Mouse (Mus musculus) left cerebral cortex, adult 11 months (tissue): ENCODE results near the gene Tipin.
A peak's percentile ranks its signal among the peaks of the same experiment; 100 is the strongest.
"Not testable (repeated sequence)": the region's sequence is repeated elsewhere in the genome, so short reads cannot be mapped to it uniquely, and the experiment has no call there.

Source experiments
- DNase-seq: peaks from one replicate; pipeline ENCODE4 v3.0.0; 2022; ENCODE audit warnings: low spot score

The Tipin gene

DNA sequence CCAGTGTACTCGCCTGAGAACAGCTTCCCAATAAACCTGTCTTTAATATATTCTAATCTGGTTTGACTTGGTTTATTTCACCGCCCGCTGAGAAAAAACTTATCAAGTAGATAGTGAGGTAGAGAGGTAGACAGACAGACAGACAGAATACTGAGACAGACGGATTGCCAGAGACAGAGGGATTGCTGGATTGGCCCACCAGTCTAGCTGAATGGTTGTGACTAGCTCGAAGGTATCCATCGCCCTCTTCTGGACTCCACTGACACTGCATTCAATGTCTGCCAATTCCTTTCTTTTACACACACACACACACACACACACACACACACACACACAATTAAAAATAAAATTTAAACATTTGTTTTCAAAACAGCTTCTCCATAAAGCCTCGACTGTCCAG lies 8.8 kb upstream of the Tipin start:
- DNase-seq = peak; percentile 50

DNA sequence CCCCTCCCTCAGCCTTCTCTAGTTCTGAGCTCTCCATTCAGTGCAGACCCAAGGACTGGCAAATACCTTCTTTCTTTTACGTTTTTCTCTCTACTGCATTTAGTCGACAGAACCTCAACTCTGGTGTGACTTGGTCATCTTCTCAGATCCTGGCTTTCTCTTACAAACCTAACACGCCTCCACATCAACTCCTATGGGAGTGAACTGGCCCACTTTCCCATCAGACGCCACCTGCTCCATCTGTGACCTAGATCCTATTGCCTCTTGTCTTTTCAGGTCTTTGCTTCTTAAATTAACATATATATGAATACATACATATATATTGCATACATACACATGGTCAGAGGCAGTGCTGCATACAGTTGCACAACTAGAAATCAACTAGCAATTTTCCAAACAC lies 7.6 kb upstream of the Tipin start:
- no peak for DNase-seq

DNA sequence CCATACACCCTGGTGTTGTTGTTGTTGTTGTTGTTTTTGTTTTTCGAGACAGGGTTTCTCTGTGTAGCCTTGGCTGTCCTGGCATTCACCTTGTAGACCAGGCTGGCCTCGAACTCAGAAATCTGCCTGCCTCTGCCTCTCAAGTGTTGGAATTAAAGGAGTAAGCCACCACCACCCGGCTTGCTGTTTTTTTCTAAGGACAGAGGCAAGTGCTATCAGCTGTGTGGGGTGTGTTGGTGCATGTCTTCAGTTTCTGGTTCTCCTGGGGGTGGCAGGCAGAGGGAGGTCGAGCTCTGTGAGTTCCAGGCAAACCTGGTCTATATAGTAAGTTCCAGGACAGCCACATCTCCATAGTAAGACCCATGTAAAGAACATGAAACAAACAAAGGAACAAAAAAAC lies 7.1 kb upstream of the Tipin start:
- DNase-seq = no peak

DNA sequence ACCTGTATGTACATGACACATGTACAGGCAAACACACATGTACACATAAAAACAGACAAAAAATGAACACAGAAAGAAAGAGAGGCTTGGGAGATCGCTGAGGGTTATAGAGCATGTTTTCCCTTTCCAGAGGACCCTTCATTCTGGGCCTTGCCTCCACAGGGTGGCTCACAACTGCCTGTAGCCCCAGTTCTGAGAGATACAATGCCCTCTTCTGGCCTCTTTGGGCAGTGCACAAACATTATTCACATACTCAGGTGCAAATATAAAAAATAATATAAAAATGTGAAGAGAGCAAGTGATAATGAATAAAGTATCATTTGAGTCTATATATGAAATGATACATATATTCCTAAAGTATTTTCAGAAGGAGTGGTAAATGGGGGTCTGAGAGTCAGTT lies 6.5 kb upstream of the Tipin start:
- DNase-seq = no peak

DNA sequence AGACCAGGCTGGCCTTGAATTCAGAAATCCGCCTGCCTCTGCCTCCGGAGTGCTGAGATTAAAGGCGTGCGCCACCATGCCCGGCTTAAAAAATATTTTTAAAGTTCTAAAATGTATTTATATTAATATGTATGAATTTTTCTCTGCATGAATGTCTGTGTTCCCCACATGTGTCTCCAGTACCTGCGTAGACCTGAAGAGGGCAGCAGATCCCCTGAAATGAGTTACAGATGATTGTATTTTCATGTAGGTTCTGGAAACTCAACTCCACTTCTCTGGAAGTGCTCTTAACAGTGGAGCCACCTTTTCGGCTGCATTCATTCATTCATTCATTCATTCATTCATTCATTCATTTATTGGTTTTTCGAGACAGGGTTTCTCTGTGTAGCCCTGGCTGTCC lies 3.7 kb upstream of the Tipin start:
- DNase-seq = no peak

DNA sequence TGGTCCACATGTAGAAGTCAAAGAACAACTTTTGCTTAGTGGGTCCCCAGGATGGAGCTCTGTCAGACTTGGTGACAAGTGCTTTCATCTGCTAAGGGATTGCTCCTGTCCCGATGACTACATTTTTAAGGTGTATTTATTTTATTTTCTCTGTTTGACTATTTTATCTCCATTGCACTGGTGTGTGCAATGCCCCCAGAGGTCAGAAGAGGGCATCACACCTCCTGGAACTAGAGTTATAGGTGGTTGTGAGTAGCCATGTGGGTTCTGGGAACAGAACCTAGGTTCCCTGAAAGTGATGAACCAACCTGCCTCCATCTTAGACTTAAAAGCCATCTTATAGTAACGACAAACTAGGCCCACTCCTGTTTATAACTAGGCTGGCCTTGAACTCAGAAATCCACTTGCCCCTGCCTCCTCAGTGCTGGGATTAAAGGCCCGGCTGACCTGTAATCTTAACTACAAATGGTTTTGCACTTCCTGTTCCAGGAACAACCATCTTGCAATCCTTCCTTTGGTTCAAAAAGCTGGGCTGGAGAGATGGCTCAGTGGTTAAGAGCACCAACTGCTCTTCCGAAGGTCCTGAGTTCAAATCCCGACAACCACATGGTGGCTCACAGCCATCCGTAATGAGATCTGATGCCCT lies 2.6 kb upstream of the Tipin start:
- no peak for DNase-seq

DNA sequence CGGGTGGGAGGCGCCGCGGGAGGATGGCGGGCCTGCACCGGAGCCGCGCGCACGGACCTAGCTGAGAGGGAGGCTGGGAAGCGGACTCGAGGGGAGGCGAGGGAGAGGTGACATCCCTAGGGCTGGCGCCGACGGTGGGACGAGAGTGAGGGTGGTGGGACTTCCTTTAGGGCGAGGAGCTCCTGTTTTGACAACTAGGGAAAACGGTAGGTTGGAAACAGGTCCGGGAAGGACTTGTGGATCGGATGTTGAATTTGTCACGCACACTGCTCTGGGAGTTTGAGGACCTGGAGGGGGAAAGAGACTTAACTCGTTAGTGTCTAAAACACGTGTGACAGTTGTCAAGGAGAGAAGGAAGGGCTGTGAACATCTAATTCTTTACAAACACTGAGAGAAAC lies 399 bp downstream of the Tipin start:
- DNase-seq = no peak

DNA sequence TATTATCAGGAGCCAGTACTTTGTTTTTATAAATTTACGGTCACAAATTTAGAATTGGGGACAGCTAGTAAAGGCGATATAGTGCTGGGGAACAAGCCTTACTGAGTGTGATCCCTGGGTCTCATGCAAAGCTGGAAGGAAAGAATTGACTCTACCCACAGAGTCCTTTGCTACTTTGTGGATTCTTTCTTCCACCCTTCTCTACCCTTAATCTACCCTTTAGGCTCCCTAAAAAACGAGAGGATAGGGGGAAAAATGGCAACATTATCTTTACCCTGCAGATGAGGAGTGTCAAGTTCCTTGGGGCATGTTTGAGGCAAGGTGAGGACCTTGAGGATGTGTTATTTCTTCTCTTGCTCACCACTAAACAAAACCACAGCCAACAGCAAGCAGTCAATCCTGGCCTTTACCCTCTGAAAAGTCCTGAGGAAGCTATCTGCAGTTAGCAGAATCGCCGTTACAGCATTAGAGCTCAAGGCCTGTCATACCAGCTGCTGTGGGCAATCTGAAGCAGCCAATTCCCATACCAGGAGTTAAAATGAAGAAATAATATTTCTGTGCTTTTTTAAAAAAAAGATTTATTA lies 1.1 kb downstream of the Tipin start:
- DNase-seq = no peak

DNA sequence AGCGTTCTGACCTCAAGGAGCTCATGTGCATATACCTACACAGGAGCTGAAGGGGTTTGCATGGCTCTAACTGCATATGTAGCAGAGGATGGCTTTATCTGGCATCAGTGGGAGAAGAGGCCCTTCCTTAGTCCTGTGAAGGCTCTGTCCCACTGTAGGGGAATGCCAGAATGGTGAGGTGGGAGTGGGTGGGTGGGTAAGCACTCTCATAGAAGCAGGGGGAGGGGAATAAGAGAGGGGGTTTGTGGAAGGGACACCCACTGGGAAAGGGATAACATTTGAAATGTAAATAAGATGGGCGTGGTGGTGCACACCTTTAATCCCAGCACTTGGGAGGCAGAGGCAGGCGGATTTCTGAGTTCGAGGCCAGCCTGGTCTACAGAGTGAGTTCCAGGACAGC lies 21.7 kb downstream of the Tipin start:
- not testable (repeated sequence) for DNase-seq

DNA sequence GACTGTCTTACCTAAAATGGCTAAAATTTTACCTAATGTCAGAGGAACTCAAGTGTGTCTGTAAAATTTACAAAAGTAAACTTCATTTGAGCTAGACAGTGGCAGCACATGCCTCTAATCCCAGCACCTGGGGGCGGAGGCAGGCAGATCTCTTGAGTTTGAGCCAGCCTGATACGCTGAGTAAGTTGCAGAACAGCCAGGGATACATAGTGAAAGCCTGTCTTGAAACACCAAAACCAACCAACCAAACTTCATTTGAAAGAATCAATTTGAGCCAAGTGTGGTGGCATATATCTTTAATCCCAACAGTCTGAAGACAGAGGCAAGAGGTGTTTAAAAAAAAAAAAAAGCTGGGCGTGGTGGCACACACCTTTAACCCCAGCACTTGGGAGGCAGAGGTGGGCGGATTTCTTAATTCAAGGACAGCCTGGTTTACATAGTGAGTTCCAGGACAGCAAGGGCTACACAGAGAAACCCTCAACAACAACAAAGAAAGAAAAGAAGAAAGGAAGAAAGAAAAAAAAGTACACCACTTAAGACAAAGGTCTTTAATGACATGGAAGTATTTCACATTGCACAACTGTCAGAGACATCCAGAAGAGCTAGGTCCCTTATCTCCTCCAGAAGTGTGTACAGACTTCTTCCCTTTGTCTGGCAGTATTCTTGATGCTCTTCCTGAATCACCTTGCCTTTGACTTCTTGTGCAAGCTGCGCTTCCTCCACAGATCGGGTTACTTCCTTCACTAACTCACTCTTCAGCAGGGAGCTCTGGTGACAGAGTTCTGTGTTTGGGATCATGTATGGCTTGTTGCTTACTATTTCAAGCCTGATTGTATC lies 25.3 kb downstream of the Tipin start:
- no peak for DNase-seq

DNA sequence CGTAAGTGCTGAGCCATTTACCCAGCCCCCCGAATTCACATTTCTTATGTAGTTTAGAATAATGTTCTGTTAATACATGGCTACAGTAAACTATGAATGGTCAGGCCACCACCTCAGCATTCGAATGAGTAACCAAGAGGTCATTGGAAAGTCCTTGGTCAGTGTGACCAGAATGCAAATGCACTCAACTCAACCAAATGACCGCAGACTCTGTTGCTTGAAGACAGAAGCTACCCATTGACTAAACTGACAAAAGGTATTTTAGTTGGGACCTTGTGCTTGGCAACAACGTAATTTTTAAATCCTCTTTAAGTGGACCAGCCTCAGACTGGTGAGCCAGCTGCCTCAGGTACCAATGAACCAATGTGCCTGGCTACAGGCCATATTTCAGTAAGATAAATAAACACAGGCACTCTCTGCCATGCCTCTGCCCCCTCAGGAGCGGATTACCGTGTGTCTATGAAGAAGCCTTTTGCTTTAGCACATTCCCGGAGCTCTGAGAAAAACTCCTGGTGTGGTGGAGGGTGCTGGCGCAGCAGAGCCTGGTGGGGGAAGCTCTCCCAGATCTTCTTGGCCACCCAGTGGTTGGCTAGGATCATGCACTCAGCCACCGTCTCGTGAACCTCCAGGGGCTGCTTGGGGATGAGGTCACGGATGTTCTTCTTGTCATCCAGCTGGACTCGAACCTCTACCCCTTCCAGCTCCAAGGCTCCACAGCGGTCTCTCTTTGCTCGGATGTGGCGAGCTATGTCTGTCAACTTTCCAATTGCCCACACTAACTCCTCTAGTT lies 29.8 kb downstream of the Tipin start:
- no peak for DNase-seq

DNA sequence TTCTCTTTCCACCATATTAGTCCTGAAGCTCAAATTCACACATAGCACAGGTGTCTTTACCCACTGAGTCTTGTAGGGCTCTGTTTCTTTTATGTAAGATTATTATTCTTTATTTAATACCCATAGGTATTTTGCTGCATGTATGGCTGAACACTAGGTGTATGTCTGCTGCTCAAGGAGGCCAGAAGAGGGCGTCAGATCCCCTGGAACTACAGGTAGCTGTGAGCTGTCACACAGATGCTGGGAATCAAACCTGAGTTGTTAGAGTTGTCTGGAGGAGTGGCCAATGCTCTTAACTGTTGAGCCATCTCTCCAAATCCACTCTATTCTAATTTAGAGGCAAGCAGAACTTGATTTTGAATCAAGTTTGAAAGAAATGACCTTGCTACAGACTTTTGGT lies 30.7 kb downstream of the Tipin start:
- no peak for DNase-seq

DNA sequence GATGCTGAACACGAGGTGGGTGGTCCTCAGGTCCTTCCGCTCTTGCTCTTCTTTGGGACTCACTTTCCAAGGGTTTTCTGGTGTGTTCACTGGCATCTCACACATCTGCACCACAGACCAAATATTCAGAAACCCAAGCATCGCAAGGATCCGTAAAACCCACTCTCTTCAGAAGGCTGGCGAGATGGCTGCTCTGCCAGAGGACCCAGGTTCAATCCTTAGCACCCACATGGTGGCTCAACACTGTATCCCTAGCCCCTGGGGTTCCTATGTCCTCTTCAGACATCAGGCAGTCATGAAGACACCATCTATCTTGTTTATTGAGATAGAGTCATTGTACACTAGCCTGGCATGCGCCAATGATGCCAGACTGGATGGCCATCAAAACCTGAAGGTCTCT lies 33.3 kb downstream of the Tipin start:
- no peak for DNase-seq

DNA sequence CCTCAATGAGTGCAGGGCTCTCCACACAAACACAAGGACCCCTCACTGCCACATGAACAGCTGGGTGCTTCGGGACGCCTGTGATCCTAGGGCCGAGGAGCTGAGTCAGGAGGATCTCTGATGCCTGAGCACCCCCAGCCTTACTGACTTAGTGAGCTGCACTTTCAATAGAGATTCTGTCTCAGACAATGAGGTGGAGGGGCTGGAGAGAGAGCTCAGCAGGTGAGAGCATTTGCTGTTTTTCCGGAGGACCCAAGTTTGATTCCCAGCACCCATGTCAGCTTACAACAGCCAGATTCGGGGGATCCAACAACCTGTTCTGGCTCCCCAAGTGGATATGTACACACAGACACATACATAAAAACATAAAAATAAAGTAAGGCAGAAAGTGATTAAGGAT lies 35.6 kb downstream of the Tipin start:
- DNase-seq = no peak

DNA sequence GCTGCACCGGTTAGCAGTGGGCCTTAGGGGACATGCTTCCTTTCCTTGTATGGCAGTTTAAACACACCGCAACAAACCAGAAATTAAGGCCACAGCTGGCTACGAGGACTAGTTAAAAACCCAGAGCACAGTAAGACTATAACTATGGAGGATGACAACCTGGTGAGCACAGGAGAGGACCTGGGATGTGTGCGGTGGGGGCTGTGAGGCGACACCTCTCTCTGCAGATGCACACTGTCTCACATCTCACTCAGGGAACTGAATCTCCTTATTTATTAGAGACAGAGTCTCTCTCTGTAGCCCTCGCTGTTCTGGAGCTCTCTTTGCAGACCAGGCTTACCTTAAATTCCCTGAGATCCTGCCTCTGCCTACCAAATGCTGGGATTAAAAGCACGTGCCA lies 42.6 kb downstream of the Tipin start:
- DNase-seq = no peak

DNA sequence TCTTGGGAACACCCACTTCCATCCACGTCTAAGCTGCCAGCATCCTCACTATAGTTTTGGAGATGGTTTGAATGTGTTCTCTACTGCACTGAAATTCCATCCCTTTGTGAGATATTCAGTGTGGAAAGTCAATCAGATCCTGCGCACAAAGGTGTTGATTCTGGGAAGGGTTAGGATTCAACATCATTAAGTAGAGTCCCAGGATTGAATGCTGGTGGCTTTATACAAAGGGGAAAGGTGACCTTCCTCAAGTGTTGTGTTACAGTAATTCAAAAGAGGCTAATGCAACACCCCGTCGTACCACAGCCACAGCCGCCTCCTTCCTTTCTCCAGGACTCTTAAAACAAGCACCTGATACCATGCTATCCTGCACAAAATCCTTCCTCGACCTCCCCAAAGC lies 54.4 kb downstream of the Tipin start:
- DNase-seq = no peak

DNA sequence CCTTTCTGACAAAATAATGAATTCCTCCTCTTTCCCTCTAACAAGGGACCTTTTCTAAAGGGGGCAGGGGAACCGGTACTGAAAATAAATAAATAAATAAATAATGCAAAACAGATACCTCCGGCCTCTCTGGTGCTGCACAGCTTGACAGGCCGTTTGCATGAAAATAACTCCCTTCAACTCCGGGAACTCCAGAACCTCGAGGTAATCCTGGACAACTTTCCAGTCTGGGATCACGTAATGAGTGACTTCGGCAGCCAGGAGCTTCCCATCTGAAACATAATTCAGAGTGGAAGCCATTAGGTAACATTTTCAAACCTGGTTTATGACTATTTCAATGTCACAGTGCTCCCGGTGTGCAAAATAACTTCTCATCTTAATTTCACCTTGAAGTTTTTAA lies 58.0 kb downstream of the Tipin start:
- no peak for DNase-seq

DNA sequence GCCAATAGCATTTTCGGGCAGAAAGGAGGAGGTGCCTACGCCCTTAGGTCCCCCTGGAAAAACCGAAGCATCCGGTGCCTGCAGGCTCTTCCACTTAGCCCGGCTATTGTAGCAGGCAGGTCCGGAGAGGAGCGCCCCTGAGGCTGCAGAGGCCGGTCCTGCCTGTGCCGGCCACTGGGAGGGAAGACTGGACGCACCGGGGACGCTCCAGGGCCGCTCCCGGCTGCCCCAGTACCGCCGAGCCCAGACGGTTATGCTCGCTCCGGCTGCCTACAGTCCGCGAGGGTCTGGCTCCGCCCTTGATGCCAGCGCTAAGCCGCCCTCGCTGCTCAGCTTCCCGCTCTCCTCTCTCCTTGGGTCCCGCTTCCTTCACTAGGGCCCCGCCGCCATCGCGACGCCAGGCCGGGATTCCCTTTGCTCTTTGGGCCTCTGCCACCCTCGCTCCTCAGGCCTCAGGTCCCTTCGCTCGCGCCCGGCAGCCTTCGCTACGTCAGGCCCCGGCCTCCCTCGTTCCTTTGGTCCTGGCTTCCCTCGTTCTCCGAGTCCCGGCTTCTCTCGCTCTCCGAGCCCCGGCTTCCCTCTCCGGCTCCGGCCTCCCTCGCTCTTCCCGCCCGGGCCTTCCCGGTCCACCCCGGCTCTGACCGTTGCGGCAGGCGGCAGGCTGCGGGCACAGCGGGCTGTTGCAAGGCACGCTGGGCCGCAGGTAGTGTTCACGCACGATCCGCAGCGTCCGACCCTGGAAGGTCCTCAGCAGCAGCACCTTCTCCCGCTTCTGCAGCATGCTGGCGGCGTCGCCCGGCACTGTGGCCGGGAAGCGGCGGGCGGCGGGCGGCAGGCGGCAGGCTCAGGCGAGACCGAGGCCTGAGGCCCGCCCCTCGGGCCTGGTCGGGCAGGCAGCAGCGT lies 59.2 kb downstream of the Tipin start:
- DNase-seq = peak; percentile 36

DNA sequence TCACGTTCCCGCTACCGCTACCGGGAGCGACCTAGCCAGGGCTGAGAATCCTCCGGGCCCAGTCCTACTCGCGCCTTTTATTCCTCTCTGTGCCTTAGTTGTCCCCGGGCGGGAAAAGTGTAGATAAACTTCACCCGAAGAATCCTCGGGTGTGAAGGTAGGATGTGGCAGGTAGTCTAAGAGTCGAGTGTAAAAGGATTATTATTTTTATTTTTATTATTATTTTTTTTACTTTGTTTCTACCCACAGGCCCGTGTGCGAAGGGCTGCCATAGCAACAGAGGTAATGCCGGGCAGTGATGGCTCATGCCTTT lies 59.8 kb downstream of the Tipin start, which contains the start of gene Dis3l:
Gene Dis3l, minus strand, starts transcription at position 35 of the 313 bp plus-strand sequence.
- DNase-seq = no peak

DNA sequence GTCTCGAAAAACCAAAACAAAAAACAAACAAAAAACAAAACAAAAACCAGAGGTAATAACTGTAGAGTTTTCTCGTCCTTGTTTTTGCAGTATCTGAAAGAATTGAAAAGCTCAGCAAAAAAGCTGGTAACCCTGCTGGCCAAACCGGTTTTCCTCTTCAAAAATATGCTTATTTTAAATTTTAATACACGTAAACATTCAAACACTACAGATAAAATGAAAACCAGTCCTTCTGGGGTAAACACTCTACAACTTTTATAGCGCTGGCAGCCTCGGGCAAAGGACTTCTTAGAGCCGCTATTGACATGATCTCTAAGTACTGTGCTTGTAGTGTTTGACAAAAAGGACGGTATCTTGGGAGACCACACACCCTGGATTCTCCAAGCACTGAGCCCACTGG lies 60.3 kb downstream of the Tipin start:
- no peak for DNase-seq

DNA sequence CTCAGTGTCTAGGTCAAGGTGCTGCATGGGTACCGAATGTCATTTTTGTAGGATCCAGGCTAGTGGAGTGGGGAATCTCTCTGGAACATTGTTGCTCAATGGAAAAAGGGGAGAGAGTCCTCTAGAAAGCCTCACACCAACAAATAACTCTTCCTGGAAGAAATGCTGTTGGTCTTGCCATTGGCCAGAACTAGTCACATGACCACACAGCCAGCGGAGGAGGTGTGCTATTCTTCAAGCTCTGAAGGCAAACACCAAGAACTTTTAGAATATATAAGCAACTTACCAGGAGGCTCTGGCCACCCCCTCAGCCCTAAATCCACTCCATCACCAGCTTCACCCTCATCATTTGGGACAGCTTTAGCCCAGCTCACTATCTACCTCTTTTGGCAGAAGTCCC lies 62.3 kb downstream of the Tipin start:
- no peak for DNase-seq

DNA sequence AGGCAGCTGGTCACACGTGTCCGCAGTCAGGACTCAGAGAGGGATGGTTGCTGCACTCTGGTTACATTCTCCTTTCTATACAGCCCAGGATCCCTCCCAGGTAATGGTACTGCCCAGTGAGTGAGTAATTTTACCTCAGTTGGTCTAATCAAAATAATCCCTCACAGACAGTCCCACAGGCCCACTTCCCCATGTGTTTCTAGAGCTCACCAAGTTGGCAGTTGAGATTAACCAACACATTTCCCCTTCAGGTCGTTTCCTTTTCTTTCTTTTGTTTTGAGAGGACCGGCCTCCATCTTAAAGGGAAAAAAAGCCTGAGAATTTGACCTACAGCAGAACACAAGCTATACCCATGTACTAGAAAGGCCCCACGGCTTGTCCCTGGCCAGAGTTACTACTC lies 64.5 kb downstream of the Tipin start:
- DNase-seq = no peak
